Mouse (Mus musculus): ENCODE results near the gene Nufip2.
"Not testable (repeated sequence)": the region's sequence is repeated elsewhere in the genome, so short reads cannot be mapped to it uniquely, and the experiment has no call there.

DNA sequence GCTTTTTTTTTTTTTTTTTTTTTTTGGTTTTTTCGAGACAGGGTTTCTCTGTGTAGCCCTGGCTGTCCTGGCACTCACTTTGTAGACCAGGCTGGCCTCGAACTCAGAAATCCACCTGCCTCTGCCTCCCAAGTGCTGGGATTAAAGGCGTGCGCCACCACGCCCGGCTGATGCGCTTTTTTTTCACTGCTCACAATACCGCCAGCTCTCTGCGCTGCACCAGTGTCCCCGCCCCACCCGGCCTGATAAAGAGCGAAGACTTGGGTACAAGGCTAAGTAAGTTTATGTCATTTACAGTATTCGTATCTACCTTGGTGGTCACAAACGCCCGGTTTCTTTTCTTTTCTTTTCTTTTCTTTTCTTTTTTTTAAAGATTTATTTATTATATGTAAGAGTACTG lies 61.1 kb downstream of the Nufip2 start:
- TF ChIP-seq CTCF (IDR thresholded peaks at IDR 0.05; ENCODE audit: extremely low read depth, insufficient read length, insufficient replicate concordance, low read depth, low read length); POLR2A (IDR thresholded peaks at IDR 0.05; ENCODE audit: low read depth, low read length): not testable (repeated sequence)

Data from small intestine, adult 2 months (tissue).